Mouse (Mus musculus) liver, embryonic 14.5 days (tissue): Measurements from ENCODE around the gene Gm5142.

Source experiments
- CTCF ChIP-seq: IDR thresholded peaks from 2 replicates; pipeline ENCODE4 v1.5.1; 2016; ENCODE audit warnings: antibody characterized with exemption, low read depth, control low read depth
- EP300 ChIP-seq: IDR thresholded peaks from 2 replicates; pipeline ENCODE4 v1.6.1; 2016; ENCODE audit warnings: antibody characterized with exemption, low read depth

- TF ChIP-seq CTCF = no peak
- TF ChIP-seq EP300 = no peak
Observed at GRCm38 (mm10) chr14:59205461-59205860, 26.9 kb upstream of the Gm5142 start.
